Mouse (Mus musculus): ENCODE measurements around the gene Telo2. TPM values are rescaled to one million over a fixed set of nuclear protein-coding genes. Genes with fewer than 3 reads are reported as not detected.

The Telo2 gene
- polyA plus RNA-seq, 1 experiment from 2014 or later, result 22.5 TPM

Other genes with a start within 250 kb of the Telo2 start
- gene Igfals, start 250.0 kb downstream of the Telo2 start, polyA plus RNA-seq (2014; fragmentation: Nextera tagmentation; extraction: Ambion mirVana), result 0.08 TPM in 1 of 2 replicates, not detected in the other
- gene Nubp2, start 229.6 kb downstream of the Telo2 start, polyA plus RNA-seq (2014; fragmentation: Nextera tagmentation; extraction: Ambion mirVana), result 70.4 and 73.8 TPM in 2 replicates
- 37.3 and 44.4 TPM in 2 replicates for gene Spsb3, start 229.3 kb downstream of the Telo2 start, polyA plus RNA-seq (2014; fragmentation: Nextera tagmentation; extraction: Ambion mirVana)
- gene Eme2, start 220.9 kb downstream of the Telo2 start, polyA plus RNA-seq (2014; fragmentation: Nextera tagmentation; extraction: Ambion mirVana), result 18.4 and 20.8 TPM in 2 replicates
- 68.6 and 73.2 TPM in 2 replicates for gene Mrps34, start 220.9 kb downstream of the Telo2 start, polyA plus RNA-seq (2014; fragmentation: Nextera tagmentation; extraction: Ambion mirVana)
- 48.0 and 49.5 TPM in 2 replicates for gene Nme3, start 219.5 kb downstream of the Telo2 start, polyA plus RNA-seq (2014; fragmentation: Nextera tagmentation; extraction: Ambion mirVana)
- gene Mapk8ip3, start 179.0 kb downstream of the Telo2 start, polyA plus RNA-seq (2014; fragmentation: Nextera tagmentation; extraction: Ambion mirVana), result 31.7 and 36.5 TPM in 2 replicates
- 283 and 284 TPM in 2 replicates for gene Jpt2, start 155.3 kb downstream of the Telo2 start, polyA plus RNA-seq (2014; fragmentation: Nextera tagmentation; extraction: Ambion mirVana)
- gene Cramp1l, start 100.2 kb downstream of the Telo2 start, polyA plus RNA-seq (2014; fragmentation: Nextera tagmentation; extraction: Ambion mirVana), result 10.8 and 11.2 TPM in 2 replicates
- 20.9 and 21.2 TPM in 2 replicates for gene Ift140, start 99.9 kb downstream of the Telo2 start, polyA plus RNA-seq (2014; fragmentation: Nextera tagmentation; extraction: Ambion mirVana)
- 9.5 and 10.4 TPM in 2 replicates for gene Tmem204, start 32.4 kb downstream of the Telo2 start, polyA plus RNA-seq (2014; fragmentation: Nextera tagmentation; extraction: Ambion mirVana)
- not detected in 2 replicates for gene Ptx4, start 4.8 kb upstream of the Telo2 start, polyA plus RNA-seq (2014; fragmentation: Nextera tagmentation; extraction: Ambion mirVana)
- gene Clcn7, start 17.4 kb upstream of the Telo2 start, polyA plus RNA-seq (2014; fragmentation: Nextera tagmentation; extraction: Ambion mirVana), result 16.7 and 20.4 TPM in 2 replicates
- gene Ccdc154, start 46.5 kb upstream of the Telo2 start, polyA plus RNA-seq (2014; fragmentation: Nextera tagmentation; extraction: Ambion mirVana), result not detected in 2 replicates
- gene Gm38655, start 59.5 kb upstream of the Telo2 start, polyA plus RNA-seq (2014; fragmentation: Nextera tagmentation; extraction: Ambion mirVana), result not detected in 2 replicates
- 34.4 TPM in 2 replicates for gene BC003965, start 68.6 kb upstream of the Telo2 start, polyA plus RNA-seq (2014; fragmentation: Nextera tagmentation; extraction: Ambion mirVana)
- 4.2 and 6.4 TPM in 2 replicates for gene Unkl, start 72.4 kb upstream of the Telo2 start, polyA plus RNA-seq (2014; fragmentation: Nextera tagmentation; extraction: Ambion mirVana)
- 59.5 and 63.2 TPM in 2 replicates for gene Gnptg, start 124.2 kb upstream of the Telo2 start, polyA plus RNA-seq (2014; fragmentation: Nextera tagmentation; extraction: Ambion mirVana)
- gene Tsr3, start 124.2 kb upstream of the Telo2 start, polyA plus RNA-seq (2014; fragmentation: Nextera tagmentation; extraction: Ambion mirVana), result 62.5 and 64.3 TPM in 2 replicates
- 1.3 and 1.4 TPM in 2 replicates for gene Baiap3, start 140.4 kb upstream of the Telo2 start, polyA plus RNA-seq (2014; fragmentation: Nextera tagmentation; extraction: Ambion mirVana)
- gene Ube2i, start 158.7 kb upstream of the Telo2 start, polyA plus RNA-seq (2014; fragmentation: Nextera tagmentation; extraction: Ambion mirVana), result 863 and 877 TPM in 2 replicates
- not detected in 2 replicates for gene Prss34, start 182.4 kb upstream of the Telo2 start, polyA plus RNA-seq (2014; fragmentation: Nextera tagmentation; extraction: Ambion mirVana)
- not detected in 2 replicates for gene Prss28, start 192.7 kb upstream of the Telo2 start, polyA plus RNA-seq (2014; fragmentation: Nextera tagmentation; extraction: Ambion mirVana)
- not detected in 2 replicates for gene Prss29, start 202.7 kb upstream of the Telo2 start, polyA plus RNA-seq (2014; fragmentation: Nextera tagmentation; extraction: Ambion mirVana)
- gene Tpsab1, start 229.6 kb upstream of the Telo2 start, polyA plus RNA-seq (2014; fragmentation: Nextera tagmentation; extraction: Ambion mirVana), result not detected in 2 replicates